Mouse (Mus musculus): ENCODE results near the gene Klhl4.

- TF ChIP-seq CTCF (IDR thresholded peaks at IDR 0.05; ENCODE audit: borderline replicate concordance, insufficient read depth, low read depth, low read length) (no peak), POLR2A (IDR thresholded peaks at IDR 0.05; ENCODE audit: borderline replicate concordance, insufficient read depth, low read length) (no peak)
Observed at GRCm38 (mm10) chrX:114582311-114582710, 108.2 kb downstream of the Klhl4 start.

Measured in cerebellum, adult 2 months (tissue).